13 mouse cellular contexts compared by ENCODE assay signal in genomic region chr5:33542643-33543042, GRCm38 (mm10).
DNase-seq lines count a peak whose midpoint lies in the region; ATAC-seq lines count a peak whose summit lies in the region.
"Had no signal": no experiment of that assay in that cellular context is flagged by ENCODE, and none has a peak within 500 bp of the region (broad histone marks: within the 10 kb centered on the region; RNA-seq: fewer than 3 reads in every experiment).

No protein-coding gene starts in this region.

- H3K36me3 ChIP-seq in embryonic facial prominence, embryonic 14.5 days (ENCODE audit: control insufficient read depth, insufficient read depth, low read length), result no peaks in the 10 kb centered on the region
- H3K36me3 ChIP-seq in embryonic facial prominence, embryonic 10.5 days (replicated peaks), result no peaks in the 10 kb centered on the region
- H3K36me3 ChIP-seq in hindbrain, embryonic 15.5 days, result no peaks in the 10 kb centered on the region
- H3K36me3 ChIP-seq in hindbrain, embryonic 10.5 days, result no peaks in the 10 kb centered on the region
- no peaks in the 10 kb centered on the region for H3K36me3 ChIP-seq in forebrain, embryonic 16.5 days (ENCODE audit: control insufficient read depth, insufficient read depth)
- H3K36me3 ChIP-seq in midbrain, embryonic 14.5 days (ENCODE audit: control insufficient read depth, insufficient read depth, low read length), result no peaks in the 10 kb centered on the region
- H3K36me3 ChIP-seq: embryonic facial prominence, embryonic 12.5 days; heart, embryonic 15.5 days; liver, embryonic 13.5 days had no signal

- H3K4me2 ChIP-seq in embryonic facial prominence, embryonic 14.5 days (ENCODE audit: low read depth, low read length), result no peak overlapping the region
- H3K4me2 ChIP-seq in hindbrain, embryonic 15.5 days, result no peak overlapping the region
- H3K4me2 ChIP-seq in forebrain, embryonic 16.5 days (ENCODE audit: low read length), result no peak overlapping the region
- no peak overlapping the region for H3K4me2 ChIP-seq in midbrain, embryonic 14.5 days (ENCODE audit: low read length)
- H3K4me2 ChIP-seq: embryonic facial prominence, embryonic 12.5 days; heart, embryonic 15.5 days; liver, embryonic 13.5 days; midbrain, embryonic 11.5 days had no signal

- ATAC-seq in embryonic facial prominence, embryonic 14.5 days (ENCODE audit: low read depth), result 0 out of 2 replicates have a peak, but pooled peaks have one; percentile 7
- peak; percentile 5; the same call in 1 of the 2 replicates for ATAC-seq in hindbrain, embryonic 15.5 days (ENCODE audit: low FRiP score, low read depth)
- ATAC-seq in forebrain, embryonic 16.5 days, result peak; percentile 58
- no peak for ATAC-seq in midbrain, embryonic 14.5 days (ENCODE audit: low FRiP score, low TSS enrichment)

- no peak for DNase-seq in embryonic facial prominence, embryonic 14.5 days (ENCODE audit: low spot score)
- DNase-seq in embryonic facial prominence, embryonic 10.5 days (ENCODE audit: low spot score), result no peak
- DNase-seq in hindbrain, embryonic 10.5 days (ENCODE audit: low spot score), result no peak
- no peak for DNase-seq in midbrain, embryonic 14.5 days
- DNase-seq in MN1 (ENCODE audit: low spot score), result no peak

- 92% methylated on average over 3 of the region's 3 CpGs for WGBS in embryonic facial prominence, embryonic 14.5 days
- WGBS in embryonic facial prominence, embryonic 10.5 days, result 81% methylated on average over 3 of the region's 3 CpGs
- 58% methylated on average over 3 of the region's 3 CpGs for WGBS in hindbrain, embryonic 15.5 days
- 94% methylated on average over 3 of the region's 3 CpGs for WGBS in hindbrain, embryonic 10.5 days
- 14% methylated on average over 3 of the region's 3 CpGs for WGBS in forebrain, embryonic 16.5 days
- 68% methylated on average over 3 of the region's 3 CpGs for WGBS in midbrain, embryonic 14.5 days

- H3K27me3 ChIP-seq in embryonic facial prominence, embryonic 14.5 days (replicated peaks; ENCODE audit: control insufficient read depth, insufficient read depth, low read length), result peaks cover 47% of the 10 kb centered on the region
- H3K27me3 ChIP-seq in embryonic facial prominence, embryonic 10.5 days (replicated peaks; ENCODE audit: low read depth, poor library complexity, severe bottlenecking), result peaks cover 81% of the 10 kb centered on the region
- H3K27me3 ChIP-seq in hindbrain, embryonic 15.5 days, result peaks cover 39% of the 10 kb centered on the region
- peaks cover 64% of the 10 kb centered on the region for H3K27me3 ChIP-seq in hindbrain, embryonic 10.5 days (ENCODE audit: insufficient read depth, poor library complexity, severe bottlenecking)
- peaks cover 78% of the 10 kb centered on the region for H3K27me3 ChIP-seq in forebrain, embryonic 16.5 days (replicated peaks; ENCODE audit: control insufficient read depth, insufficient read depth, low read length)
- H3K27me3 ChIP-seq in midbrain, embryonic 14.5 days (ENCODE audit: control insufficient read depth, insufficient read depth, low read length), result peaks cover 19% of the 10 kb centered on the region

- no peak overlapping the region for H3K4me3 ChIP-seq in embryonic facial prominence, embryonic 14.5 days (ENCODE audit: low read depth, low read length)
- H3K4me3 ChIP-seq in embryonic facial prominence, embryonic 10.5 days, result no peak overlapping the region
- no peak overlapping the region for H3K4me3 ChIP-seq in hindbrain, embryonic 15.5 days
- H3K4me3 ChIP-seq in hindbrain, embryonic 10.5 days, result no peak overlapping the region
- H3K4me3 ChIP-seq in forebrain, embryonic 16.5 days (replicated peaks; ENCODE audit: low read length), result no peak overlapping the region
- H3K4me3 ChIP-seq in midbrain, embryonic 14.5 days (replicated peaks; ENCODE audit: low read depth, low read length), result no peak overlapping the region
- H3K4me3 ChIP-seq: embryonic facial prominence, embryonic 12.5 days; erythroblast, embryonic 14.5 days; gastrocnemius, adult 2 months; heart, embryonic 15.5 days; liver, embryonic 13.5 days had no signal

- H3K9me3 ChIP-seq in embryonic facial prominence, embryonic 14.5 days (ENCODE audit: control insufficient read depth, low read length), result no peaks in the 10 kb centered on the region
- H3K9me3 ChIP-seq in embryonic facial prominence, embryonic 10.5 days, result no peaks in the 10 kb centered on the region
- no peaks in the 10 kb centered on the region for H3K9me3 ChIP-seq in hindbrain, embryonic 15.5 days
- no peaks in the 10 kb centered on the region for H3K9me3 ChIP-seq in hindbrain, embryonic 10.5 days
- no peaks in the 10 kb centered on the region for H3K9me3 ChIP-seq in forebrain, embryonic 16.5 days (ENCODE audit: control insufficient read depth, low read length)
- H3K9me3 ChIP-seq in midbrain, embryonic 14.5 days (ENCODE audit: control insufficient read depth, low read length), result no peaks in the 10 kb centered on the region
- H3K9me3 ChIP-seq: embryonic facial prominence, embryonic 12.5 days; heart, embryonic 15.5 days; liver, embryonic 13.5 days had no signal

- H3K9ac ChIP-seq in embryonic facial prominence, embryonic 14.5 days (ENCODE audit: low read depth, low read length), result no peak overlapping the region
- no peak overlapping the region for H3K9ac ChIP-seq in hindbrain, embryonic 15.5 days
- H3K9ac ChIP-seq in forebrain, embryonic 16.5 days (replicated peaks; ENCODE audit: low read depth, low read length), result no peak overlapping the region
- no peak overlapping the region for H3K9ac ChIP-seq in midbrain, embryonic 14.5 days (replicated peaks; ENCODE audit: low read length)
- H3K9ac ChIP-seq: embryonic facial prominence, embryonic 12.5 days; heart, embryonic 15.5 days; liver, embryonic 13.5 days had no signal

- no peaks in the 10 kb centered on the region for H3K4me1 ChIP-seq in embryonic facial prominence, embryonic 14.5 days (ENCODE audit: control insufficient read depth, insufficient read depth, low read length)
- H3K4me1 ChIP-seq in embryonic facial prominence, embryonic 10.5 days, result peaks cover 24% of the 10 kb centered on the region
- H3K4me1 ChIP-seq in hindbrain, embryonic 15.5 days (replicated peaks), result peaks cover 29% of the 10 kb centered on the region
- peaks cover 24% of the 10 kb centered on the region for H3K4me1 ChIP-seq in hindbrain, embryonic 10.5 days (replicated peaks)
- peaks cover 30% of the 10 kb centered on the region for H3K4me1 ChIP-seq in forebrain, embryonic 16.5 days (replicated peaks; ENCODE audit: control insufficient read depth, insufficient read depth, low read length)
- H3K4me1 ChIP-seq in midbrain, embryonic 14.5 days (ENCODE audit: control insufficient read depth, insufficient read depth, low read length), result peaks cover 15% of the 10 kb centered on the region
- H3K4me1 ChIP-seq: embryonic facial prominence, embryonic 12.5 days; heart, embryonic 15.5 days; liver, embryonic 13.5 days had no signal

- no peak overlapping the region for H3K27ac ChIP-seq in embryonic facial prominence, embryonic 14.5 days (replicated peaks; ENCODE audit: low read depth, low read length)
- H3K27ac ChIP-seq in embryonic facial prominence, embryonic 10.5 days (replicated peaks), result no peak overlapping the region
- H3K27ac ChIP-seq in hindbrain, embryonic 15.5 days (replicated peaks), result no peak overlapping the region
- H3K27ac ChIP-seq in hindbrain, embryonic 10.5 days, result no peak overlapping the region
- peak overlapping the region; percentile 19; the same call in 1 of the 2 replicates for H3K27ac ChIP-seq in forebrain, embryonic 16.5 days (ENCODE audit: low read length)
- no peak overlapping the region for H3K27ac ChIP-seq in midbrain, embryonic 14.5 days (replicated peaks; ENCODE audit: low read depth, low read length)
- H3K27ac ChIP-seq: embryonic facial prominence, embryonic 12.5 days; gastrocnemius, adult 2 months; heart, embryonic 15.5 days; liver, embryonic 13.5 days had no signal
